Mouse (Mus musculus): Measurements from ENCODE around the gene Serpinb8. TPM values are rescaled to one million over a fixed set of nuclear protein-coding genes. Genes with fewer than 3 reads are reported as not detected.

Serpinb8 gene
- 6.6 TPM for polyA plus RNA-seq (2014; fragmentation: Illumina TruSeq; extraction: RNeasy Lipid Tissue Mini Kit (QIAGEN cat#74804); ENCODE audit: insufficient read depth, low read depth, low replicate concordance)

GRCm38 (mm10) chr1:107589691-107590470 is at the start of gene Serpinb8:
TSS of gene Serpinb8 (plus strand) at chr1:107590006.

Other genes starting within 250 kb of the Serpinb8 start
- not detected for gene Serpinb11, start 228.8 kb upstream of the Serpinb8 start, polyA plus RNA-seq (2014; fragmentation: Illumina TruSeq; extraction: RNeasy Lipid Tissue Mini Kit (QIAGEN cat#74804); ENCODE audit: insufficient read depth, low read depth, low replicate concordance)
- gene Serpinb7, start 190.4 kb upstream of the Serpinb8 start, polyA plus RNA-seq (2014; fragmentation: Illumina TruSeq; extraction: RNeasy Lipid Tissue Mini Kit (QIAGEN cat#74804); ENCODE audit: insufficient read depth, low read depth, low replicate concordance) = 0.15 TPM
- 2.0 TPM for gene Serpinb2, start 78.6 kb upstream of the Serpinb8 start, polyA plus RNA-seq (2014; fragmentation: Illumina TruSeq; extraction: RNeasy Lipid Tissue Mini Kit (QIAGEN cat#74804); ENCODE audit: insufficient read depth, low read depth, low replicate concordance)